Mouse (Mus musculus) liver, adult 2 months (tissue): ENCODE data around the gene Vps29.
"Not testable (repeated sequence)": the region's sequence is repeated elsewhere in the genome, so short reads cannot be mapped to it uniquely, and the experiment has no call there.

Source experiments
- CTCF ChIP-seq: fragments of 200-500 bp; IDR thresholded peaks from 2 replicates; pipeline ENCODE4 v1.5.1; 2011; ENCODE audit warnings: low read depth, low read length, control low read depth
- POLR2A ChIP-seq: fragments of 200-500 bp; IDR thresholded peaks from 2 replicates; pipeline ENCODE4 v1.6.1; 2011; ENCODE audit warnings: low read length, control low read depth; ENCODE audit not compliant: insufficient read depth; ENCODE audit errors: extremely low read depth

GRCm38 (mm10) chr5:122318976-122319375, 35.2 kb upstream of the Vps29 start:
- TF ChIP-seq POLR2A, CTCF: not testable (repeated sequence)
